Mouse (Mus musculus) spleen, embryonic (tissue): ENCODE data around the gene Gm3336.

Source experiments
- CTCF ChIA-PET: fragments of 350-600 bp; sonication (Branson Sonifier 250); formaldehyde crosslinking; loops from one replicate; lab custom pipeline; 2022; lab: Charles Lee

Gm3336 gene

GRCm38 (mm10) chr8:70745691-70746220 lies 27.4 kb downstream of the Gm3336 start:
- CTCF ChIA-PET: interaction anchor here (0.6 kb wide), 1 partner anchor 44 kb away, joined by 5 read pairs; no protein-coding TSS in a partner anchor

GRCm38 (mm10) chr8:70746676-70747075 lies 28.3 kb downstream of the Gm3336 start:
- CTCF ChIA-PET: no interaction called here

GRCm38 (mm10) chr8:70747211-70747890 lies 29.0 kb downstream of the Gm3336 start:
- CTCF ChIA-PET: no interaction called here

- CTCF ChIA-PET: interaction anchor here (0.5 kb wide), 1 partner anchor 575 kb away, joined by 7 read pairs; no protein-coding TSS in a partner anchor
Measured at GRCm38 (mm10) chr8:70748246-70749096, 30.1 kb downstream of the Gm3336 start.

GRCm38 (mm10) chr8:70749097-70749674 lies 30.8 kb downstream of the Gm3336 start:
- CTCF ChIA-PET: interaction anchor here (0.5 kb wide), 1 partner anchor 576 kb away, joined by 7 read pairs; no protein-coding TSS in a partner anchor

GRCm38 (mm10) chr8:70750128-70750680 lies 31.9 kb downstream of the Gm3336 start:
- CTCF ChIA-PET: no interaction called here

GRCm38 (mm10) chr8:70752000-70752764 lies 33.8 kb downstream of the Gm3336 start:
- CTCF ChIA-PET: interaction anchor here (0.5 to 0.7 kb wide), 2 partner anchors 11 to 70 kb away, joined by 3 read pairs; no protein-coding TSS in a partner anchor

- CTCF ChIA-PET: interaction anchor here (0.6 to 0.7 kb wide), 3 partner anchors 10 to 33 kb away, joined by 3 to 13 read pairs (median 5); no protein-coding TSS in a partner anchor
Measured at GRCm38 (mm10) chr8:70753151-70753550, 34.8 kb downstream of the Gm3336 start.

GRCm38 (mm10) chr8:70754043-70754870 lies 35.9 kb downstream of the Gm3336 start, which contains the start of gene Rab3a:
Gene Rab3a, plus strand, starts transcription at chr8:70754679.
- CTCF ChIA-PET: interaction anchor here (0.7 to 1.0 kb wide), 2 partner anchors 34 to 36 kb away, joined by 3 to 5 read pairs; partner anchors contain the start of gene Gm3336

- CTCF ChIA-PET: interaction anchor here (1.0 kb wide), 1 partner anchor 37 kb away, joined by 3 read pairs; the partner anchor contains the start of gene Gm3336
Measured at GRCm38 (mm10) chr8:70754871-70755660, 36.7 kb downstream of the Gm3336 start.

- CTCF ChIA-PET: interaction anchor here (0.7 kb wide), 1 partner anchor 79 kb away, joined by 3 read pairs; no protein-coding TSS in a partner anchor
Measured at GRCm38 (mm10) chr8:70755661-70756475, 37.5 kb downstream of the Gm3336 start.

GRCm38 (mm10) chr8:70756476-70757040 lies 38.2 kb downstream of the Gm3336 start:
- CTCF ChIA-PET: interaction anchor here (0.7 kb wide), 1 partner anchor 80 kb away, joined by 3 read pairs; no protein-coding TSS in a partner anchor

GRCm38 (mm10) chr8:70757523-70758307 lies 39.4 kb downstream of the Gm3336 start:
- CTCF ChIA-PET: no interaction called here

- CTCF ChIA-PET: no interaction called here
Measured at GRCm38 (mm10) chr8:70758308-70758615, 39.9 kb downstream of the Gm3336 start.

- CTCF ChIA-PET: interaction anchor here (0.5 to 1.1 kb wide), 3 partner anchors 9 to 18 kb away, joined by 3 to 6 read pairs (median 3); no protein-coding TSS in a partner anchor
Measured at GRCm38 (mm10) chr8:70758616-70759561, 40.5 kb downstream of the Gm3336 start.
